Mouse (Mus musculus) mouse trophoblast stem cell (cell line): Measurements from ENCODE around the gene Mprip.
"Not testable (repeated sequence)": the region's sequence is repeated elsewhere in the genome, so short reads cannot be mapped to it uniquely, and the experiment has no call there.

ENCODE experiments used
- in situ Hi-C, 2 experiments: fragments of 300-500 bp; cut with MseI, MboI; formaldehyde crosslinking; loops; 2 replicates in 1 of 2; 3 replicates in 1 of 2; pipeline ENCODE4 v1.15.1; 2025

Gene Mprip

DNA sequence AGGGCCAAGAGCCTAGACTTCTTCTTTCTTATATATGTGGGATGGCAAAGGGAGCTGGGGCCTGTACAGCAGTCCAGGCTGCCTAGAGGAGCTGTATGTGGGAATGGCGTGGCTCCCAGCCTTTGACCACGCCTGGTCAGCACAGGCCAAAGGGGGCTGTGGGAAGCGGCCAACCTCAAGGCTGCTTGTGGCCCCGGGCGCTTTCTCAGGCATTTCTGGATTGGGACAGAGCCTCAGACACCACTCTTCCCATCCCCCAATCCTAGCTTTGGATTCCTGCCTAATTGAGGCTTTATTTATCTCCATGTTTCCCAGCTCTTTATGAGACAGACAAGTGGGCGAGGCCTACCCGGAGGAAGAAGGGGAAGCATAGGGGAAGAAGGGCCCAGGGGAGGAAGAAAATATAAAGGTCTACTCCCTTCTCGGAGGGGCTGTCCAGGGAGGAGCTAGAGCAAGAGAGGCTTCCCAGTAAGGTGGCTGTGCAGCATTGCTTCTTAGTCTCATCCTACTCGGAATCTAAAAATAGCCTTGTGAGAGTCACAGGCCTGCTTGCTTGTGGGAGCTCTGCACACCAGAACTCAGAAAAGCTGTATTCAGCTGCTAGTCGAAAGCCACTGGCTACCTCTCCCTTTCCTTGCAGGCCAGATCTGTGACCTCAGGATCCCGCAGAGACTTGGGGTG lies 47.0 kb downstream of the Mprip start:
- in situ Hi-C loops = no loop called here

DNA sequence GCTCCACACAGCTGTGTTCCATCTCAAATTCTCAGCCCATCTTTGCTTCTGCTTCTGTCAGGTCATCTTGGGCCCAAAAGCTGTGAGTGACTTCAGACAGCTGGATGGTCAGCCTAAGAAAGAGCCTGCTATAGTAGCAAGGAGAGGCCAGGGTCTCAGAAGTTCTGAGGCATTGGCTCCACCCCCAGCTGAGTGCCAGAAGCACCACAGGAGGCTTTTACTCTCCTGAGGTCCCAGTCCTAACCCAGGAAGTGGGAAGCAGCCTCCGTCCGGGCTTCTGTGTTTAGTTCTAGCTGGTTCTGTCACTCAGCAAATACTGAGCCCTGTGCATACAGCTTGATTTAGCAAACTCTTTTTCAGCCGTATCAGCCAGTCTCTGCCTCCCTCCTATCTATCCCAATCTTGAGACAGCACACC lies 54.3 kb downstream of the Mprip start:
- in situ Hi-C loops = no loop called here

DNA sequence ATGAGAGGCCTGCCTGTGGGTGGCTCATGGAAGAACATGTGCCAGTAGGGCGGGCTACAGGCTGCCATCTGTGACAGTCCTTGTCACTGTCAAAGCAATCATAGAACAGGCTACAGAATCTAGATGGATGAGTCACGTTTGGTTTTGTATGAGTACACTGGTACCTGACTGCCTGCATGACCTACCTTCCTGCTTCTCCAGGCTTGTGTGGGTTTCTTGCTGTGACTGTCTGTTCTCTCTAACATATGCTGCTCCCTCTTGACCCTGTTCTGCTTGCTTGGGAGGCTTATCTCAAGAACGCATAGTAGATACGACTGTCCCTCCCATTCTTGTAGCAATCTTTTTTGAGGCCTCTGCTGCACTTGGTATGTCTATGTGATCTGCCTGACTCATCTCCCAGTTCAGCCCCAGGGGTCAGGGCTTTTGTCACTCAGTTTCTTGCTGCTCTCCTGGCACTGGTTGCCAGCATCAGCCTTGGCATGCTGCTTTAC lies 56.7 kb downstream of the Mprip start:
- in situ Hi-C loops = no loop called here

DNA sequence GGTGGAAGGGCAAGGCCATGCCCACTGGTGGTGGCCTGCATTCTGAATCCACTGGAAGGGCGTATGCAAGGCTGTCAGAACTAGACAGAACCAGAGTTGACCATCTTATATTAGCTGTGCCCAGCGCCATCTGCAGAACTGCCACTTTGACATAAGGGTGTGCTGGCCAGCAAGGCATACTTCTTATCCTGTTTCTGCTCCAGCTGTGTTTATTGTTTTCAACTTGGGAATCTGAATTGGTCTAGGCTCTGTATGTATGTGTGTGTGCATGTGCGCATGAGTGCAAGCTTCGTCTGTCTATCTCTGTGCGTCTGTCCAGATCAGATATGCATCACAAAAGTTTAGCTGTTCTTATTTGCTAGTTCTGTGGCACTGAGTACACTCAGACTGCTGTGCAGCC lies 58.1 kb downstream of the Mprip start:
- in situ Hi-C loops = no loop called here

DNA sequence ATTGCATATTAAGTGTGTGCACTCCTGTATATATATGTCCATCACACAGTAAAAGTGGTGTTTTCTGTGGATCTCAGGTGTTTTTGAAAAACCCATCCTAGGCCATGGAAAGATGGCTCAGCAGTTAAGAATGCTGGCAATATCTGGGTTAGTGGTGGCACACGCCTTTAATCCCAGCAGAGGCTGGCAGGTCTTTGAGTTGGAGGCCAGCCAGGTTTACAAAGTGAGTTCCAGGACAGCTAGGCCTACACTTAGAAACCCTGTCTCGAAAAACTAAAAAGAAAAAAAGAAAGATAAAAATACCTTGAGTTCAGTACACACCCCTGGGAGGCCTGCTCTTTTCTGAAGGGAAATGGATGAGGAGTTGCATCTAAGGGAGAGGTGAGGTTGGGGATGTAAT lies 60.3 kb downstream of the Mprip start:
- in situ Hi-C loops = no loop called here

DNA sequence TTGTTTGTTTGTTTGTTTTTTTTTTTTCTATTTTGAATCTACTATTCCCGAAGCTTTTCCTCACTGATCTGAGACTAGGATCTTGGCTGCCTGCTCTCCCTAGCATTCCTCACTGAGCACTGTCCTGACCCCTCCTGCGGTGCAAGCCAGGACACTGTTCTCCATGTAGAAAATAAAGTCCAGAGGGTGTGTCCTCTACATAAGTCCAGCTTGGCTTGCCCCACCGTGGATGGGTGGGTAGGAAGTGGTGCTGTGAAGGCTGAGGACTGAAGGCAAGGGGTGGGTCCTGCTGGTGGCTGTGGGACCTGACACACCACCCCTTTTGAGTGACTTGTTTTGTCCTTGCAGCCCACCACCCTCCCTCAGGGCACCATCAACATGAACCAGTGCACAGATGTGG lies 66.1 kb downstream of the Mprip start:
- in situ Hi-C loops = no loop called here

DNA sequence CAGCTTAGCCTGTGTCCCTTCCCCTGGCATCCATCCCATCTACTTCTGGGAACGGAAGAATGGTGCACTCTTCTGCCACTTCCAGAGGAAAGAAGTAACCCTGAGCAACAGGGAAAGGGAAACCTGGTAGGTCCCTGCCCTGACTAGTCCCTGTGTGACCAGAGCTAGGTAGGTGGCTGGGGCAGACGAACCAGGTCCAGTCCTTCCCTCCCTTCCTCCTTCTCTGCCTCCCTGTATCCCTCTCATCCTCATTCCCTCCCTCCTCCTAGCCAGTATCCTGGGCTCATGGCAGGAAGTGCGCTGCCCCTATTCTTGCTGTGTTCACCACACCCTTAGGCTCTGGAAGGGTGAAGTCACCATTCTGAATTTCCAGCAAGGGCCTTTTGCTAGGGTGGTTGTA lies 70.7 kb downstream of the Mprip start:
- in situ Hi-C loops = no loop called here

DNA sequence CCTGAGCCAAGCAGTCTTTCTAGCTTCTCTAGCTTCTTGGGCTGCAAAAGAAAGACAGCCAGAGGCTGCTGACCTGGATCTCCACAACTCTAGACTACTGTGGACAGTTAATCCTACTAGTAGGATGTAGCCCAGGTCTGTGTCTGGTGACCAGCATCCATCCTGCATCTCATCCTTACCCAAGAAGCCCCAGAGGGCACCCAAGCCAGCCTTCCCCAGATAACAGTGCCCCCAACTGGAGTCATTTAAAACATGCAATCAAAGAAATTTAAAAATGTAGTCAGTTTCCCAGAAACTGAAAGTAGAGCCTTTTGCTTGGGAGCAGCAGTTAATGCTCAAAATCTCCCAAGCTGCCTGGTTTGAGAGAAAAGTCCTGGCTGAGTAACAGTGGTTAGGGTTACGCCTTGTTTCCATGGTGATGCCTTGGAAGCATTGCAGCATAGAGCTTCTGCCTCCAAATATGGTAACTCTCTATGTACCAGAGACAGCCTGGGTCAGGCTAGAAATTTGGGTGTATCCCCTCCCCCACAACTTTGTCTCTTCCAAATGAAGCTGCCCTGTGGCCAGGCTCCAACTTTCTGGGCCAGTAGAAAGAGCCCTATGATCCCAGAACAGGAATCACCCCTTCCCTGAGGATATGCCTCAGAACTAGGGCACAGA lies 71.4 kb downstream of the Mprip start:
- in situ Hi-C loops = no loop called here

DNA sequence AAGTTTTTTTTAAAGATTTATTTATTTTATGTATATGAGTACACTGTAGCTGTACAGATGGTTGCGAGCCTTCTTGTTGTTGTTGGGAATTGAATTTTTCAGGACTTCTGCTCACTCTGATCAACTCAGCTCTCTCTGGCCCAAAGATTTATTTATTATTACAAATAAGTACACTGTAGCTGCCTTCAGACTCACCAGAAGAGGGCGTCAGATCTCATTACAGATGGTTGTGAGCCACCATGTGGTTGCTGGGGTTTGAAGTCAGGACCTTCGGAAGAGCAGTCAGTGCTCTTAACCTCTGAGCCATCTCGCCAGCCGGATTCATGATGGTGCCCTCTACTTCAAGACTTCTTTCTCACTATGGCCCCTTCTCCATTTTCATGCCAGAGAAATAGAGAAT lies 72.5 kb downstream of the Mprip start:
- in situ Hi-C loops = not testable (repeated sequence)

DNA sequence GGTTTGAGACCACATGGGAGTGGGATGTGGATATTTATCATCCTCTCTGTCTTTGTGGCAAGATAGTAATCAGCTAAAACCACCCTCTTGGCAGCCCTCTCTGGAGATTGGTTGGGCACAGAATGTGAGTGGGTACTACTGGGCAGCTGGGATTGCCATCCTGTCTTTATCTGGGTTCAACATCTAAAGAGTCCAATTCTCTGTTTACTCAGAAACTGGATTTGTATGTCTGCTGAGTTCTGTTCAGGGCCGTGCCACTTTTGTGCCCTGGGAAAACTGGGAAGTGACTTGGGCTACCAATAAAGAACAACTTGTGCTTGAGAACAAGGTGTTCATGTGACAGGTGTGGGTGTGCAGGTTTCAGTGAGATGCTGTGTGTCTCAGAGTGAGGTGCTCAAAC lies 73.2 kb downstream of the Mprip start:
- in situ Hi-C loops = no loop called here

DNA sequence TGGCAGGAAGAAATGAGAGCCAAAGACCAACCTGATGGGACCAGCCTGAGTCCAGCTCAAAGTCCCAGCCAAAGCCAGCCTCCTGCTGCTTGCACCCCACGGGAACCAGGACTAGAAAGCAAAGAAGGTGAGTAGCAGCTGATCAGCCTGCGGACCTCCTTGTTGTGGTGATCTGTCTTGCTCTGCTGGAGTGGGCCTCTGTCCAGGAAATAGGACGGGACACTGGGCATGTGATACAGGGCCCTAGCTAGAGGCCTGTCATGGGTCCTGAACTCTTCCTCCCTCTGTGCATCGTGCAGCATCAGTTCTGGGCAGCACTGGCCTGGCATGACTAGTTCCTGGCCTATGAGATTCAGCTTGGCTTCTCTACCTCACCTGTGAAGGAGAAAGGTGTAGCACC lies 74.8 kb downstream of the Mprip start:
- in situ Hi-C loops = not testable (repeated sequence)

DNA sequence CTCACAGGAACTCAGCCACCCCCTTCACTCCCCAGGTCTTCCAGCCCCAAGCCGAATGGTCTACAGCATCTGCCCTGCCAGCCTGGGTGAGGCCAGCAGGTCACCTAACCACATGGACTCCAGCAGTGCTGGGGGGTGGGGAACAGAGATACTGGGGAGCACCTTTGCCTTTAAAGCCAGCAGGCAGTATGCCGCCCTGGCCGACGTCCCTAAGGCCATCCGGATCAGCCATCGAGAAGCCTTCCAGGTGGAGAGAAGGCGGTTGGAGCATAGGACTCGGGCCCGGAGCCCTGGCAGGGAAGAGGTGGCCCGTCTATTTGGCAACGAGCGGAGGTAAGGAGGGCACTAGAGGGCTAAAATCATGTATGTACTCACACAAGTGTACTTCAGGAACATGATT lies 76.1 kb downstream of the Mprip start:
- in situ Hi-C loops = no loop called here

DNA sequence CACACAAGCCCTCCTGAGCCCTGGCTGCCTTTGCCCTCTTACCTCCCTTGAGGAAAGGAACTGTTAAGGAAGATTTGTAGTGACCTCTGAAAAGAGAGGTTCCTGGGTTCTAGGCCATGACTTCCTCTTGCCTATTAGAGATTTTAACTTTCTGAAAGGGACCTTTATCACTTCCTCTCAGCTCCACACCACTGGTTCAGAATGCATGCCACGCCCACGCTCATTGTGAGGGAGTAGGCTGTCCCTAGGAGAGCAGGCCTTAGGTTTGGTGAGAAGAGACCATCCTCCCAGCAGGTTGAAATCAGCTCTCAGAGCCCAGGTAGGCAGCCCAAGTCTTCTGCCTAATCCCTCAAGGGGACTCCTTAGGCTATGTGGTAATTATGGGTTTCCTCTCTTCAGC lies 78.9 kb downstream of the Mprip start:
- in situ Hi-C loops = loop anchor here in 1 of 2 experiments (10.0 kb wide), 1 partner anchor 115 kb away; no protein-coding TSS in a partner anchor

DNA sequence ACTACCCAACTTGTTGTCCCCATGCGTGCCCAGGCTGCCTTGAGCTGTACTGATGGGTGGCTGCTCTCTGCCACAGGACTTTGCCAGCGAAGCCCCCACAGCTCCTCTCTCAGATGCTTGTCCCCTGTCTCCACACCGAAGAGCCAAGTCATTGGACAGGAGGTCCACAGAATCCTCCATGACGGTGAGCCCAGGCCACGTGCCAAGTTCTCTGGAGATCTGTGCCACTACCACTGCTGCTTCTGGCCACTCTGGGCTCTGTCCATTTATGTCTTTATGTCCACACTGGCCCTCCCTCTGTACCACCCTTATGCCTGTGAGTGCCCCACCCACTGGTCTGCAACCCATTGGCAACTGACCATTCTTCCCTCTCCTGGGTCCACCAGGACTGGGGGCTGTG lies 80.8 kb downstream of the Mprip start:
- in situ Hi-C loops = loop anchor here in 1 of 2 experiments (10.0 kb wide), 1 partner anchor 117 kb away; no protein-coding TSS in a partner anchor

DNA sequence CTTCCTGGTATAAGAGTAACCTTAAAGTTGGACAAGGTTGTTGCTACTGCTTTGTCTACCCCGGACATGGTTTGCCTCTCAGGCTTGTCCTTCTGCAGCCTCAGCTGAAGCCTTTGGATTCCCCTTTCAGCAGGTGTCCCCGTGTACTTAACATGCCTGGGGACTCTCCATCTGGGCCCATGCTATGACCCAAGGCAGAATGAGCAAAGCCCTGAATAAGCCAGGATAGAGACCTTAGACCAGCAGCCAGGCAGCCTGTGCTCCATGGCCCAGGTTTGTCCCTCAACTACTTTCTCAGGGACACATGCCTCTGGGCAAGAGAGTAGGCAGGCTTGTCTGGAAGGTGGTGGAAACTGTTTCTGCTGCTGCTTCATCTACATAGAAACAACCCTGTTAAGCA lies 82.2 kb downstream of the Mprip start:
- in situ Hi-C loops = loop anchor here in 1 of 2 experiments (10.0 kb wide), 1 partner anchor 119 kb away; no protein-coding TSS in a partner anchor

DNA sequence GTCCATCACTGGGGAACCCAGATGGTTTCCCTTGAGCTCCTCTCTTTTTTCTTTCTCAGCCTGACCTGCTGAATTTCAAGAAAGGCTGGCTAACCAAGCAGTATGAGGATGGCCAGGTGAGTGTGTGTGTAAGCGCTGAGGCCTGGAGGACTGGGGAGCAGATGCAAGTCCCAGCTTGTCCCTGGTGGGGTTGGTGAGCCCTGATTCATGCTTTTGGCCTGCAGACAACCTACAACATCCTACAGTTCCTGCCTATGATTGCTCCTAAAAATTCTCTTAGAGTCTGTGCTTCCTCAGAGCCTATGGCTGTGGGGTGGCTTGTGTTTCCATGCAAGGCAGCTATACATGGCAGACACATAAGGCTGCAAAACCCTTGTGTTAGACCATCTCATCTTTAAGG lies 82.6 kb downstream of the Mprip start:
- in situ Hi-C loops = loop anchor here in 1 of 2 experiments (10.0 kb wide), 1 partner anchor 119 kb away; no protein-coding TSS in a partner anchor

DNA sequence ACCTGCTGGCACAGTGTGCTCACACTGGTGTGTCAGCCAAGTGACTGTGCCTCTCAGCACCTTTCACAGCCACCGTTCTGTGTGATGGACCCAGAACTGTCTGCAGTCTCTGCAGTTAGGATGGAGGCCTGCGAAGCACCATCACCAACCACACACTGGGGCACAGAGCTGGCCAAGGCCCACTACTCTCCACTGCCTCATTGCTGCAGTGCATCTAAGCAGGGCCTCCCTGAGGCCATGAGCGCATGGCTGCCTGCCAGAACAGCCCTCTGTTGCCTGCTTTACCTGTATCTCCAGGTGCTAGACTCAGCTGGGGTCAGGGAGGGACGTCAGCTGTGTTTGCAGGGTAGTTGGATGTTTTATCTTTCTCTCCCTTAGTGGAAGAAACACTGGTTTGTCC lies 83.3 kb downstream of the Mprip start:
- in situ Hi-C loops = loop anchor here in 1 of 2 experiments (10.0 kb wide), 1 partner anchor 120 kb away; no protein-coding TSS in a partner anchor

DNA sequence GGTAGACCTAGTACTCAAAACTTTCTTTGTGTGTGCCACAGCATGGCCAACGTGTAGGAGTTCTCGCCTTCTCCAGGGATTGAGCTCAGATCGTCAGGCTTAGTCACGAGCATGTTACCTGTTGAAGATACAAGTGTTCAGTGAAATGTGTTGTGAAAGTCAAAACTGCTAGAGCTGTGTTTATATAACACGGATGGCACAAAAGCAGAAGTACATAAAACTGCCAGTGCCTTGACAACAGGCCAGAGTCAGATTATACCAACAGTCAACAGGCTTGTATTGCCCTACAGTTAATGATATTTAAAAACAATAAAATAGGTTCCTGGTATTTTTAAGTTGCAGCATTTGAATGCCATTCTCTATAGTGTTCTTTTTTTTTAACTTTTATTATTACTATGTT lies 84.7 kb downstream of the Mprip start:
- in situ Hi-C loops = loop anchor here in 1 of 2 experiments (10.0 kb wide), 1 partner anchor 121 kb away; no protein-coding TSS in a partner anchor

DNA sequence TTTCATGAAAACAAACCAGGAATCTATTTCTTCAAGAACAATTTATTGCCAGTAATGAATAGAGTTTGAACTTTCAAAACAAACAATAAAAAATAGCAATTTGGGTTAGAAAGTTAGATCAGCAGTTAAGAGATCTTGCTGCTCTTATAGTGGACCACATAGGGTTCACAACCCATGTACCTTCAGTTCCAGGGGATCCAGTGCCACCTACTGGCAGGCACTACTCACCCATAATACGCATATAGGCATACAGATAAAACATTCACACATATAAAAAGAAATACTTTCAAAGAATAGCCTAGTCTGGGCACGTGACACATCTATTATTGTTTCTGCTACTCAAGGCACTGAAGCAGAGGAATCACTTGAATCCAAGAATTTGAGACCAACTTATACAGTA lies 85.5 kb downstream of the Mprip start:
- in situ Hi-C loops = loop anchor here in 1 of 2 experiments (10.0 kb wide), 1 partner anchor 122 kb away; no protein-coding TSS in a partner anchor

DNA sequence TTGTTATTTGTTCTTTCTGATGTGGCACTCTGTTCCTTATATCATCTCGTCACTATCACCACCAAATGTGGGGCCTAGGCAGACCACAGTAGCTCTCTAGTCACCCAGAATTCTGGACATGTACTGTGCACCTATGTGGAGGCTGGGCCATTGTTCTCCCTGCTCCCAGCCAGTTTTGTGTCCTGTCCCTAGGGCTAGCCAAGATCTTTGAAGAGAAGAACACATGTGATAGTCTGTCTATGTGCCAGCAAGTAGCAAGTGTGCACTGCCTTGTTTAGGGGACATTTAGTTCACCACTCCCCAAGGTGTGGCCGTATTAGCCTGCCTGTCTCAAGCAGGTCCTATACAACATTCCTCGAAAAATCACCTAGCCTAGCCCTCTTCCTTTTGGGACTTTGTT lies 87.9 kb downstream of the Mprip start:
- in situ Hi-C loops = loop anchor here in 1 of 2 experiments (10.0 kb wide), 1 partner anchor 124 kb away; no protein-coding TSS in a partner anchor

DNA sequence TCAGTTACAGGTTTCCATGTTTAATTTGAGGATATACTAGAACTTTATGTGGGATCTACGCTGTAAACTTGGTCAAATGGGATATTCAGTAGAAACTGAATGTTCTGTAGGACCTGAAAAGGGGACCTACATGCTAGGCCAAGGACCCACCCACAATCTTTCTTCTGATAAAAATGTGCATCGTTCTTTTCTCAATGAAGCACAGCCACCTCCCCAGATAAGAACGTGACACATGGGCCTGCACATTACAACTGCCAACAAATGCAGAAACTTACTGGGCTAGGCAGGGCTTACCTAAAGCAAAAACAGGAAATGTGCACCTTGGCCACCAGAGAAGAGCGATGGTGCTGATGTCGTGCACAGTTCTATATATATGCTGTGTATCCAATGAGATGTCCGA lies 93.4 kb downstream of the Mprip start:
- in situ Hi-C loops = loop anchor here in 1 of 2 experiments (10.0 kb wide), 1 partner anchor 120 kb away; no protein-coding TSS in a partner anchor

DNA sequence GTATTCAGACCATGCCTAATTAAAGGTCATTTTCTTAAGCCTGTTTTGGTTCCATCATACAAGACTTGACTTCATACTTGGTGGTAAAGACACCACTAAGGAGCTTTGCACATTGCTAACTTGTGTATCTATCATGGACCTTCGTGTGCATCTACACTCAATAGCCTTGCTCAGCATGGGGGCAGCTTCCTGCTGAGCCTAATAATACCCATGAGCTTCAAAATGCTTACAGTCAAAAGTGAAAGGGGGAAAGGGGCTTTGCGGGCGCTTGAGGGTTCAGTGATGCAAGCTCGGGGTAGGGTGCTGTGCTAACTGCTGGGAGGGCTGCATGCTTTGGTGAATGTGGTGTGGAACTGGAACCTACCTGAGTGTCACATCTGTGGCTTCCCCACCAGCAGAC lies 95.2 kb downstream of the Mprip start:
- in situ Hi-C loops = loop anchor here in 1 of 2 experiments (10.0 kb wide), 1 partner anchor 122 kb away; no protein-coding TSS in a partner anchor
